Mouse (Mus musculus) heart, postnatal 14 days (tissue): ENCODE data around the gene Rasgrp1. TPM values are rescaled to one million over a fixed set of nuclear protein-coding genes. Genes with fewer than 3 reads are reported as not detected.

ENCODE experiments used
- DNase-seq, 2 experiments: peaks; one replicate each; pipeline ENCODE4 v3.0.0; 2021 to 2022
- intact Hi-C: fragments of 180-260 bp; cut with DNase I; formaldehyde crosslinking; loops from one replicate; pipeline ENCODE4 v1.15.1; 2025
- total RNA-seq, 2 experiments: library from RNA; stranded (reverse); gene quantifications; 2 replicates each; pipeline ENCODE4 v1.2.3; 2021

Rasgrp1 gene
- total RNA-seq, 2 experiments from 2014 or later: 0.69 to 6.2 TPM

DNA sequence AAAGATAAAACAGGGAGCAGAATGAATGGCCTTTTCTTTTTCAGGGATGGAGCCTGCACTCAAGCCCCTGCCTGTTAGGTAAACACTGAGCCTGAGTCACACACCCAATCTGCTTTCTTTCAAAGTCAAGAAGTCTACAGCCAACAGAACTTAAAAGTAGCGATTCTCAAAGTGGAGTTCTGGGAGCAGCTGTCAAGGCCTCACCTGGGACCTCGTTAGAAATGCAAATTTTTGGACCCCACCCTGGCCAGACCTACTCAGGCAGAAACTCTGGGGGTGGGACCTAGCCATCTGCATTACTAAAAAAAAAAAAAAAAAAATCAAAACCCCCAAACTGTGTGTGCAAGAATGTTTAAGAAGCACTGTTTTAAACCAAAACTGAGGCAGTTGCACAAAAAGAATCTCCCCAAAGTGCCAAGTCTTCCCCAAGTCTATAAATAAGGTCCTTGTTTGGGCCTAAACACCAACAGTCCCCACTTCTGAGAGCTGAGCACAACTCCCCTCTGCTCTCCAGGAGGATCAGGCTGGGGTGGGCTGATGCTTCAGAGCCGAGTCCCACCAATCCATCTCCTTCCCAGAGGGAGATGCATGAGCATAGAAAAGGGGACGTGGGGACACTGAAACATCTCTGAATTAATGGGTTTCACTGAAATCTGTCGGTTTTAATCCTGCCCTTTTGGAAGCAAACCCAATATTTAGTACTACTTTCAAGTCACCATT is 5.7 kb downstream of the Rasgrp1 start:
- DNase-seq: no peak
- intact Hi-C loops: no loop called here

DNA sequence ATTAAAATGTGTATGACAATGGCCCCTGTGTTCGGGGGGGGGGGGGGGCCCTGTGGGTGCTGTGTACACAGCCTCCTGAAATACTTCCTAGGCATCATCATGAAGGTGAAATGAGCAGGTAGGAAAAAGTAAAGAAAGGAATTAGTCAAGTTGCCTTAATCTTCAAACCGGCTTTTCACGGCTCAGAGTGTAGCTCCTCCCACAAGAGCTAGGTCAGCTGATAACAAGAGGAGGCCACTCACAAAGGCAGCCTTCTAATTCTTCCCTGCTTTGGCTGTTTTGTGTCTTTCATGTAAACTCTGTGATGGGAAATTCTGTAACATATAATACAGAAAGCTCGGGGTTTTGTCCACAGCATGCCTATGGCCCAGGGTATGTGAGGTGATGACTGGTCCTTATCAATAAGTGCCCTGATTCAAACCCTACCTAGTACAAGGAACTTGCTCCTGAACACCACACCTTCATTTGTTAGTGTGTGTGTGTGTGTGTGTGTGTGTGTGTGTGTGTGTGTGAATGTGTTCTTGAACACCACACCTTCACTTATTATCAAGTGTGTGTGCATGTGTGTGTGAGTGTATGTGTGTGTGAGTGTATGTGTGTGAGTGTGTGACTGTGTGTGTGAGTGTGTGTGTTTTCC is 7.1 kb downstream of the Rasgrp1 start:
- no peak for DNase-seq
- intact Hi-C loops: no loop called here

DNA sequence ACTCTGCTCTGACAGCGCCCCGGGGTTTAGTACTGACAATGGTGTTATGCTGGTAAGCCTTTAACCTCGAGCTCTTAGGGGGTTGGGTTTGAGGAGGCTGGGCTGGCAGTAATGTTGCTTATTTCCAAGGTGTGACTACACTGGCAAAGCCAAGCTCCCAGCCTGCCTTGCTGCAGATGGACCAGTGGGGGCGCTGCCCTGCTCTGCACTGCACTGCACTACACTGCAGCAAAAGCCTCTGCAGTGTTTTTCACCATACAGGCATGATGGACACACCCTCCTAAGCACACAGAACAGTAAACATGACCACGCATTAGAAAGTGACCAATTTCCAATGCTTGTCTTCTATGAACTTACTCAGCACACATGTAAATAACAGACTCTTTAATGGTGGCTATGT is 11.2 kb downstream of the Rasgrp1 start:
- intact Hi-C loops: no loop called here
- DNase-seq: no peak

DNA sequence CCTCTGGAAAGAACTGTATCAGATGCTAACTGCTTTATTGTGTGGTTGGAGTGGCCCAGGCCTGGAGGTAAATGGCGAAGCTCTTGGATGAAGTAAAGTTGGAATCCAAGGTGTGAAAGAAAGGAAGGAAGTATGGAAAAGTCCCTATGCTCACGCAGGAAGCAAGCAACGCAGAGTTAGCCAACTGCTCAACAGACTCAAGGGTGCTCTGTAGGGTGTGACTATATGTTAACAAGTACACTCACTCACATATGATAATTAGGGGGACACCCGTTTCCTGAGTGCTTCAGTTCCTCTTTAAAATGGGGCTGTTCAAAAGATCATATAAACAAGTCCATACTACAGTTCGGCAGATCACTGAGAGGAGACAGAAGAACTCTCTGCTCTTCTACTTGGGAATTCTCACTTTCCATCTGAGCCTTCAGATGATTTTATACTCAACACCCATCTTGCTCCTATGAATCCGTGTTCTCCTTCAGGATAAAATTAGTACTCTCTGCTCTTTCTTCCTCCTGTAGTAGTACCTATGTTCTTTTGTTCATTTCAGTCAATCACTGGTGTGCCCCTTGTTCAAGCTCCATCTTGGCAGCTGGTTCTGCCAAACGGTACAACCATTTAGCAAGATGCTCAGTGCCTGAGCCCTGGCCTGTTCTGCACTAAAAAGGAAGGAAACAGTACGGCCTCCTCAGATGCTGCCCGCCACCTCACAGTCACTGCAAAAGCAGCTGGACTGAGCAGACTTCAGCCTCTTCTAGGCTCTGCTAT is 14.1 kb downstream of the Rasgrp1 start:
- intact Hi-C loops: no loop called here
- DNase-seq: no peak

DNA sequence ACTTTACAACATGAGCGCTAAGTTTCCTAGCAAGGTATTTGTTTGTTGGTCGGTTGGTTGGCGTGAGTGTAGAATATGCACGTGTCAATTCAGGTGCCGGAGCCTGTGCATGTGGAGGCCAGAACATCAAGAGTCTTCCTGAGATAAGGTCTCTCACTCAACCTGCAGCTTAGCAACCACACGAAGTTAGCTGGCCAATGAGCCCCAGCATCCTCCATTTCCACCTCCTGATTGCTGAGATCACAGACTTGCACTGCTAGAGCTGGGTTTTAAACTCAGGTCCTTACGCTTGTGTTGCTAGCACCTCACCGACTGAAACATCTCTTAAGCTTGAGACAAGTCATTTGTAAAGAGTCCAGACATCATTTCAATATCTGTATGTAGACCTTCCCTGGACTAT is 20.4 kb downstream of the Rasgrp1 start:
- intact Hi-C loops: no loop called here
- DNase-seq: no peak

DNA sequence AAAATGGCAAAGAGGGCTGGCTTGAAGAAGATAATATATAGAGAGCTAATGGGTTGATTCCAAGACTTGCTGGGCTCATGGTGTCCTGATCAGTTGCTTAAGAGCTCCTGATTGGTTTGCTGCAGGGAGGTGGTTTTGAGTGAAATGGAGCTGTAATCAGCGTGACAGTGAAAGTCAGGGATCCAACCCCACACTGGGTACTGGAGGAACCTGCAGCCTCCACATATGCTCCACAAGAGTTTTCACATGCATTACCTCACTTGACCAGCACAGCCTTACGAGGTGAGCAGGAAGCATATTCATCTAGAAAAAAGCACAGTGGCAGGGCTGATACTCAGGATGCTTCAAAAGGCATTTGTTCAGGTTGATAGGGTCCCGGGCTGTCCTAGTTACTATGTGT is 21.6 kb downstream of the Rasgrp1 start:
- DNase-seq: no peak
- intact Hi-C loops: no loop called here

DNA sequence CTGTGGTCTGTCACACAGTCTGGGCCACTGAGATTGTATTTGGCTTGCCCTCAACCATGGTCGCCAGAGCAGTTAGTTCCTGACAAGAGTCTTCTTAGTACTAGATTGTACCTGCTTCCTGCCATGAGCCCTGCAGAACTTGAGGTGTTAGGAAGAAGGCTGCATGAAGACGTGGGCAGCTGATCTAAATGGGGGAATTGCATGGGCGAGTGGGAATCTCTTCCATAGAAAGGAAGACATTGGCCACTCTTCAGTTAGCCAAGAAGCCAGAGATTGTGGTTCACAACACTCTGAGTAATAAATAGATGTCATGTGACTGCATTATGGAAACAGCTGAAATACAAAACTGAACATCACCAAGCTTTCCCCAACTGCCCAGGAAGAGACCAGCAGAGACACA is 23.8 kb downstream of the Rasgrp1 start:
- intact Hi-C loops: no loop called here
- no peak for DNase-seq

DNA sequence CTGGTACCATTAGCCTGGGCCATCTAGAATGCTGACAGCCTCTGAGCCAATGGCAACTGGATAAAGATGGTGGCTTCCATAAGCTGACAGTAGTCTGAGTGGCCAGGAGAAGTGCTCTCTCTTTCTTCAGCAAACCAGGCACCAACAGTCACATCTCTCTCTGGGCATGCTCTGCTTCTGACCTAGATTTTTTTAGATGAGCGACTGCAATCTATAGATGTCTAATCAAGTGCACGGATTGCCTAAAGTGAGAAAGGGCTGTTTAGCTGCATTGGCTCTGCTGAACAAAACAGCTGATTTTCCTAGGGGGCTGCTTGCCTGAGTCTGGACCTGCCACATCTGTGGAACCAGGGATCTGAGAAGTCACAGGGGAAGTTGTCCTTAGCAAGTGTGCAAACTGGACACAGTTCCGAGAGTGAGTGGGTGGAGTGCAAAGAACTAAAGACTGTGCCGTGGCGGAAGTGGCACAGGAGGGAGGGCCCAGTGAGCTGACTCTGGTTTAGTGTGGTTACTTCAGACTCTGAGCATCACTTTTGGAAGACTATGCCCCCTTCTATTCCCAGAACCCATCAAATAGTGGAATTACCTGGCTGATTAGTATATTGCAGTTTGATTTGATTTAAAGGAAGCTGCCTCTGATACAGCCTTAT is 29.1 kb downstream of the Rasgrp1 start:
- no peak for DNase-seq
- intact Hi-C loops: no loop called here

DNA sequence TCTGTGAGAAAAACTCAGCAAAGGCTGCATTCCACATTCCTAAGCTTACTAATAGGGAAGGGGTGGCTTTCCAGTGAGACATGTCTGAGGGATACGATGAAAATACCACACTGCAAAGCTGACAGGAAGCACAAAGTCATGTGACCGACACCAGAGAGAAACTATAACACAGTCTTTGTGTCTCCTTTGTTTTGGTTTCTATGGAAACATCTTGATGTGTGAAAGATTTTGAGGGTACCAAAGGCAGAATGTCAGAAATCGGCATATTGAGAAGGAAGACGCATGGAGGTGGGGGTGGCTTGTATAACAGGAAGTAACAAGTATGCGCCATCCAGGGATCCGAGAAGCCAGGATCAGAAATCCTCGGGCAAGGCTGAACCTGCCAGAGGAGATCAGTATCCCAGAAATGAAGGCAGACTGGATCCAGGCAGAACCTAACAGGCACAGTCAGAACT is 30.3 kb downstream of the Rasgrp1 start:
- intact Hi-C loops: no loop called here
- DNase-seq: no peak

DNA sequence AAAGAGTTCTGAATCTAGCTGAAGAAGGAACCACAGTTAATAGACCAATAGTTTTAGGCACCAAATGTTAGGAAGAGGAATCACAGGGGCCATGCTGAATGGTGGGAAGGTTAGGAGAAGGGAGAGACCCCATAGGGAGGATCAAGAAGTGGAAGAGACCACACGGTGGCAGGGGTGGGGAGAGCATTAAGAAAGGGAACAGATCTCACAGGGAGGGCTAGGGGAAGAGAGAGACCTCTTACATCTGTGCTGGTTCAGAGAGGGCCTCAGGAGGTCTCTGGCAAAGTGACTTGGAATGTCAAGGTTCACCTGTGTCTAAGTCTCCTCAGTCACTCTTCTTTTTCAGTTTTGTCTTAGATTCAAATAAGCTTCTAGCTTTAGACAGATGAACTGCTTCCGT is 30.8 kb downstream of the Rasgrp1 start:
- intact Hi-C loops: no loop called here
- no peak for DNase-seq

DNA sequence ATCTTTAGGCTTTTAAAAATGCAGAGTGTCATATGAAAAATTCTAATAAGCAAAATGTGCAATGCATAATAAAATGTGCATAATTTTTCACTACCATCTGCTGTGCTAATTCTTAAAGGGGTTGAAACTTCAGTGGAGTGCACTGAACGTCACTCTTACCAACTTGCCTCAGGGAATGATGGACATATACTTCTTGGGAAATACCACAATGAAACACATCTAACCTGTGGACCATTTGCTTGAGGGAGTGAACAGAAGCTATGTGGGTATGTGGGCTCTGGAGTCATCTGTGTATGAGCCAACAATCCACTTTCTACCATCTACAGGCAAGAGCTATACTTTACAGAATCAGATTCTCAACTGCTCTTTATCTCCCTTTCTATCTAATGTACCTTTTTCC is 31.5 kb downstream of the Rasgrp1 start:
- no peak for DNase-seq
- intact Hi-C loops: no loop called here

DNA sequence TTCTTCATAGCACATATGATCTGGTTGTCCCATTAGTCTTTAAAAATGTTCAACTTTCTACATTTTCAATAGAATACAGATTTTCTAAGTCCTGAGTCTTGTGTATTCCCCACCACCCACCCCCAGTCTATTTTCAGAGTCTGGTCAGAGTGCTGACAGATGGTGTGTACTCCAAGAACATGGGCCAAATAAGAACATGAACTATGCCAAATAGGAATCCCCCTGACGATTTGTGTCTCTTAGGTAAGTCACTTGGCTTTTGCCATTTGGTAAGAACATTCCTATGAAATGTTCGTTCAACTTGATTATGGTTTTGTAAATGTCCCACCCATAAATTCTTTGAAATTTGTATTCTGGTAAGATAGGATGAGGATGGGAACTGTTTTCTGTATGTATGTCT is 33.8 kb downstream of the Rasgrp1 start:
- intact Hi-C loops: loop anchor here (10.0 kb wide), 1 partner anchor 756 kb away; no protein-coding TSS in a partner anchor
- no peak for DNase-seq

DNA sequence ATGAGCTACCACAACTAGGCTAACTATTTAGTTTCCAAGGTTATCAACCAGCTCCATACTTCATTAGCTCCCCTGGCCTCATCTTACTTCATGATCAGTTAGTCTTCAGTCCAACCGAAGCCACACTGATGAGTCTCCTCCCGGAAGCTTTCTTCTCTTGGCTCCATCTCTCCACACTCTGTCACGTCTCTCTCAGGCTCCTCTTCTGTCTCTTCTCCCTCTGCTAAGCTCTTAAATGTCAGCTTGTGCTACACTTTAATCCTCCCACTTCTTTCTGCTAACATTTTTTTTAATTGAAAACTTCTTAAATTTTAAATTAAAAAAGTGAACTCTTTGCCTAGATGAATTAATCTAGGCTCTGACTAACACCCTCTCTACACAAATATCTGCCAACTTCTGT is 34.8 kb downstream of the Rasgrp1 start:
- intact Hi-C loops: loop anchor here (10.0 kb wide), 1 partner anchor 757 kb away; no protein-coding TSS in a partner anchor
- DNase-seq: no peak

DNA sequence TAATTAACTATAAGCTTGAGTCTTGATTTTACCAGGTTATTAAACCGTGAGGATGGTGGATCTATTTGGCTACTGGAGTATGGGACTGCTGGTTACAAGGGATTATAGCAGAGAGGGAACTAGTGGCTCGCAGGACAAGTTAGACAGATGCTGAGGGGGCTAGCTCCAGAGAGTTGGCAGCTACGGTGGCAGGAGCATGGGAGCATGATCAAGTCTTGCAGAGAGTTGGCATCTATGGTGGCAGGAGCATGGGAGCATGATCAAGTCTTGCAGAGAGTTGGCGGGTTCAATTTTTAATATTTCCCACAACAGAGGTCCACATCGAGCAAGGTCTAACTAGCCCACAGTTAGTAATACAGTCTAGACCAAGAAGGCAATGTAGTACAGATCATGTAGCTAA is 37.9 kb downstream of the Rasgrp1 start:
- intact Hi-C loops: loop anchor here (10.0 kb wide), 1 partner anchor 760 kb away; no protein-coding TSS in a partner anchor

DNA sequence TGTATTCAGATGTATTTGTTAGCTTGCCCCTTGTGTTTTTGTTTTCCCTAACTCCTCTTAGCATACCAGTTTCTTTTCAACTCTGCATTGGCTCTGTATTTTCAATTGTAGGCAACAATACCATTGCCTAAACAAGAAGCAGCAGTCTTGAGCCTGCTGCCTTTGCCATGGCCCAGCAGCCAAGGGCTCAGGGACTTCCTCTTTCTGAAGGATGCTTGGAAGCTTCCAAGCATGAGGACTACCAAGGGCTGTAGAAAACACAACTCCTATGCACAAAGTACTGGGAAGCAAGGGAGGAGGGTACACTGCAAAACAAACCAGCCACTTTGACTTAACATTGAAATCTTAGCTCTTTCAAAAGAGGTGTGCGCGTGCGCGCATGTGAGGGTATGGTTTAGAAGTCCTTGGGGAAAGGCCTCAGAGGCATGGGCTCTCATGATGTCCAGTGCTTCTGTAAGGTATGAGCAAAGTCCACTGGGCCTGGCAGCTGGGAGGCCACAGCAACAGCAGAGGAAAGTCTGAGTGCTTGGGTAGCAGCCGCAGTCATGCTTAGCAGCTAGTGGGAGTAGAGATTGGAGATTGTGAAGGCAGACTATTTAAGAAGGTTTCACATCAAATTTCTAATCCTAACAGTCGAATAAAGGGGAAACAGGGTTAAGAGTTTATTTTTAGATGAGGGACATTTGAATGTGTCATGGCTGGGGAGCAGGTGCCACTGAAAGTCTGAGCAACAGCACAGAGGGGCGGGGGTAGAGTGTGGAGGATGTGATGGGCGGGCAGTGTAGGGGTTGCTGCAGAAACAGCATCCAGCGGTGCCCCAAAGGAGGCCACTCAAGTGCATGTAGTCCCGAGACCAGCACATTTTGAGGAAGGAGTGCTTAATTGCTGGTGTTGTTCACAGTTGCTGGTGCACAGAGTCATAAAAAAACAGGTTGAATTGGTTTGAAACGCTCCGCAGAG is 39.1 kb downstream of the Rasgrp1 start:
- no peak for DNase-seq
- intact Hi-C loops: loop anchor here (10.0 kb wide), 1 partner anchor 761 kb away; no protein-coding TSS in a partner anchor

More for the DNA sequence above, 37.9 kb downstream of the Rasgrp1 start:
- DNase-seq: no peak

DNA sequence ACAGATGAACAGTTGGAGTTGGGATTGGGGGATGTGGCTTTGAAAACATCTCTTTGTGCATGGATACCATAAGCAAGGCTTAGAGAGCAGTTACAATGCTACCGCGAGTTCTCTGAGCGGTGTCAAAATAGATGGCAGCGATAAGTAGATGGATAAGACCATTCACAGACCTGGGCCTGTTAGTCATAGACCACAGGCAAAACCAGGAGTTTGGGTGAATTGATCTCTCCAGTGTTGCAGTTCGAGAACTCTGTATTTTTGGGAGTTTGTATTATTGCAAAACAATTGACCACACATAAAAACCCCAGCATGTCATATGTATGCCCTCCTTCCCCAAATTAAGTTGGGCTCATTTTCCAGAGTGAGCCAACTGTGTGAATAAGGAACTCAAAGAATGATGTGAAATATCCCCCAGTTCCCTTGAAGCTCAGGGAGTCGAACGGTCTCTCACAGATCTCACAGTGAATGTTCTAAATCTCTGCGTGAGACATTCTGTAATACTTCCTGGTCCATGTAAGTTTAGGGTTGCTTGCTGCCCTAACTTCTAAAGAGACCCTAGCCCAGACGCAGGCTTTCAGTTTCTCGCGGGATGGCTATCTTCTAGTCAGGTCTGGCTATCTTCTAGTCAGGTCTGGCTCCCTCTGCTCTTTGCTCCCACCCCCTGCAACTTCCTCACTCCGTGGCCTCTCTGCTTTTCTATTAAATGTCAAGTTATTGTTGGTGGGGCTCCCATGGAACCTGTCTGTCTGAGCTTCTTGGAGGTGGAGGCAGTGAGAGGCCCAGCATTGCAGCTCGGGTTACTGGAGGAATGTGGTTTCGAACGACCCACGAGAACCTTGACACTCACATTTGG is 43.0 kb downstream of the Rasgrp1 start:
- no peak for DNase-seq
- intact Hi-C loops: loop anchor here (10.0 kb wide), 1 partner anchor 765 kb away; no protein-coding TSS in a partner anchor

DNA sequence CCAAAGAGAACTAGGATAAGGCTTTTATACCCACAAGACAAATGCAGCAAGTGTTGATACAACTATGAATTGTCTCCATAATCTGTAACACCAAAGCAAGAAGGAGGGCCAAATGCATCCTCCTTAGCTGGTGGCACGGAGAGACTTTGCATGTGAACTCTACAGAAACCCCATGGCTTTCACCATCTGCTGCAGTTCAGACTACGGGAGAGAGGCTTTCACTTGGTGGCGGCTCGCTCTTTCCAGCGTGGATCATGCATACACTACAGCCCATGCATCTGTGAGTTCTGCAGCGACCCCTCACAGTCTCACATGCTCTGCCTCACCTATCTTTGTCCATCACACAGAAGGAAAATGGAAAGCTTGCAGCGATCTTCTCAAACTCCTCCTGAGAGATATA is 54.5 kb downstream of the Rasgrp1 start:
- DNase-seq: no peak

DNA sequence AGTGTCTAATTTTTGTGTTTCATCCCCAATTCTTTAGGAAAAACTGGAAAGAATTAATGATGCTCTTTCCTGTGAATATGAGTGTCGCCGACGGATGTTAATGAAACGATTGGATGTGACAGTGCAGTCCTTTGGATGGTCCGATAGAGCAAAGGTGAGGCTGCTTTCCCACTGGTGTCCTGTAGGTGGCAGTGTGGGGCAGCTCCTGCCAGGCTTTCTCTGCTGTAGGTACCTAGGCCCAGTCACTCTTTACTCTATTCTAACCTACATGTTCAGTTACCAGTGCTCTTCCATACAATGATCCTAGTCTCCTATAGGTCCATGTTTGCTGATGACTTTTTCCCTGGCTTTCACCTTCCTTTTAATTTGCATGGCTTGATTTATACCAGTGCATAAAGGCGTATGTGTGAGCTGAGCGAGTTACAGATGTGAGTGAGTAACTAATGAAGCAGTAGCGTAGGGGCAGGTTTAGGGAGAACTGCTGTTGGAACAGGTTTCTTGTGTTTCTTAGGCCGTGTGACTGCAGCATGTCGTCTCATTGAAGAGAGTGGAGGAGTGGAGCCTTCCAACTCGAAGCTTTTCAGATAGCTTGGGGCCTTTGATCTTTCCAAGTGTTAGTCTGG is 78.9 kb downstream of the Rasgrp1 start:
- intact Hi-C loops: loop anchor here (2.0 kb wide), 1 partner anchor 175 kb away; no protein-coding TSS in a partner anchor
- DNase-seq: peak; percentile 71 to 72

More for the DNA sequence above, 54.5 kb downstream of the Rasgrp1 start:
- intact Hi-C loops: no loop called here
